Mouse (Mus musculus): Measurements from ENCODE around the gene Cars. TPM values are rescaled to one million over a fixed set of nuclear protein-coding genes. Genes with fewer than 3 reads are reported as not detected.
"Not testable (repeated sequence)": the region's sequence is repeated elsewhere in the genome, so short reads cannot be mapped to it uniquely, and the experiment has no call there.

Cars gene
- total RNA-seq, 2 experiments from 2014 or later = 59.5 to 68.2 TPM

DNA sequence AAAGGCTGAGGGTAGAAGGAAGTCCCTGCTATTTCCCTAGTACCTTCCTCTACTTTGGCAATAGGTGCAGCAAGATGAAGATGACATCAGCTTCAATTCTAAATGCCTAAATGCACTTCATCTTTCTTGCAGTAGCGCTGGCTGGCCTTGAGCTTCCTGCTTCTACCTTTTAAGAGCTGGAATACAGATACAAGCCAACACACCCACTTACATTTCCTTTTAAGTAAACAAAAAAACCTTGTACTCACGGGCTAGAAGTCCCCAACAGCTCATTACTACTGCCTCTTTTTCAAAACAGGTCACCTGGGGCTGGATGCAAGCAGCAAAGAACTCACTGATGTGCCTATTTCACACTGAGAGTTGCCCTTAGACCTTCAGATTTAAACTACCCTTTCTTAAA lies 53.3 kb downstream of the Cars start:
- DNase-seq (ENCODE audit: extremely low spot score in 1 of 2, low spot score in 2 of 2) = no peak
- Histone ChIP-seq H3K4me3 (no peak overlapping the region), H3K27ac (no peak overlapping the region)
- no peak for TF ChIP-seq CTCF (IDR thresholded peaks at IDR 0.05)
- intact Hi-C loops (cut with DNase I) = no loop called here

DNA sequence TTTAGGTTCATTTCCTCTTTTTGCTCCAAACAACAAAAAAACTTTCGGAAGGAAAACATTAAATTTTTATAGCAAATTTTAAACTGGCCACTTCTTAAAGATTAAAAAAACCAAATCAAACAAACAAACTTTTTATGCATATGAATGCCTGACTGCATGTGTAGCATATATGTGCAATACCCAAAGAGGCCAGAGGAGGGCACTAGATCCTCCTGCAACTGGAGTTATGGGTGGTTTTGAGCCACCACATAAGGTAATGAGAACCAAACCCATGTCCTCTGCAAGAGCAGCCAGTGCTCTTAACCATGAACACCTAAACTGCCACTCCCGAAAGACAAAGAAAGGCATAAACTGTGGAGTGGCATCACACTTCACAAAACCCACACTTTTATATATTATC lies 55.5 kb downstream of the Cars start:
- intact Hi-C loops (cut with DNase I) = no loop called here
- no peak overlapping the region for H3K27ac ChIP-seq
- no peak overlapping the region for H3K4me3 ChIP-seq
- DNase-seq (ENCODE audit: extremely low spot score in 1 of 2, low spot score in 2 of 2) = peak in 1 of 2 experiments; percentile 20
- TF ChIP-seq CTCF (IDR thresholded peaks at IDR 0.05) = peak; percentile 63

DNA sequence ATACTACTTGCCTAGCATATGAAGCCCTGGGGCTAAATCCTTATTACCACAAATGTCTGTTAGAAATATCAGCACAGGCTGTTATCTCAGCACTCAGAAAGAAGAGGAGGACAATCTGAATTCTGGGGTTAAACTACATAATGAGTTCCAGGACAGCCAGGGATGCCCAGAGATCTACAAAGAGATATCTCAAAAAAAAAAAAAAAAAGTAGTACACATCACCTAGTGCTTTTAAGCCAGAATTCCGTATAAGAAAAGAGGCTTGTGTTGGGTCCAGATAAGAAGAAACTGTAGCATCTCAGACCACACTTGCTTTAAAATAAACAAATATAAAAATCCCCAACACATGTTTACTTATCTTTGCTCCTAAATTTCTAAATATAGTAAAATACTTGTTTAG lies 61.2 kb downstream of the Cars start:
- H3K27ac ChIP-seq = no peak overlapping the region
- DNase-seq (ENCODE audit: extremely low spot score in 1 of 2, low spot score in 2 of 2) = no peak
- no peak for TF ChIP-seq CTCF (IDR thresholded peaks at IDR 0.05)
- intact Hi-C loops (cut with DNase I) = no loop called here
- H3K4me3 ChIP-seq = no peak overlapping the region

DNA sequence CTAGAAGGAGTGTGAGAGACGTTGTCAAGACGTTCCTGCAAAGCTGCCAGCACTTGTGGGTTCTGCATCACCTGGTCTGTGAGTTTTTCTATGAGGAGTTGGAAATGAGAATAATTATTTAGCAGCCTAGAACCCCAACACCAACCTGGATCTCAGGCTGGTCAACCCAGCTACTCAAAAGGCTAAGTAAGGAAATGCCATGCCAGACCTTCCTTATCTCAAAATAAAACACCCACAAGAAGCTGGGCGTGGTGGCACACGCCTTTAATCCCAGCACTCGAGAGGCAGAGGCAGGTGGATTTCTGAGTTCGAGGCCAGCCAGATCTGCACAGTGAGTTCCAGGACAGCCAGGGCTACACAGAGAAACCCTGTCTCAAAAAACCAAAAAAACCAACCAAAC lies 61.7 kb downstream of the Cars start:
- H3K27ac ChIP-seq; H3K4me3 ChIP-seq; DNase-seq (ENCODE audit: extremely low spot score in 1 of 2, low spot score in 2 of 2); intact Hi-C loops (cut with DNase I): not testable (repeated sequence)

DNA sequence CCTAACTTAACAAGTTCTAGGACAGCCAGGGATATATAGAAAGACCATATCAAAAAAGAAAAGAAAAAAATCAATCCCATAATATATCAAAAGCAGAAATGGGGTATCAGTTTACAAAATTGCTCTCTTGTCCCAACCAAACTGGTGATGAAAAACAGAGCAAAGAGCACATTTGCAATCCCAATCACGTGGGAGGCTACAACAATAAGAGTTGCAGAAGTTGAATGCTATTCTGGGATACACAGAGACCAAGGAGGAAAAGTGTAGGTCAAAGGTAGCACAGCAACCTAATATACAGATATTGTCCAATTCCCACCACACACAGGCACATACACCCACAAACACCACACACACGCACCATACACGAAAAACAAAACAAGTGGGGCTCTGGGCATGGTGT lies 63.6 kb downstream of the Cars start:
- Histone ChIP-seq H3K4me3 (no peak overlapping the region), H3K27ac (no peak overlapping the region)
- TF ChIP-seq CTCF (IDR thresholded peaks at IDR 0.05) = no peak
- DNase-seq (ENCODE audit: extremely low spot score in 1 of 2, low spot score in 2 of 2) = no peak
- intact Hi-C loops (cut with DNase I) = no loop called here

DNA sequence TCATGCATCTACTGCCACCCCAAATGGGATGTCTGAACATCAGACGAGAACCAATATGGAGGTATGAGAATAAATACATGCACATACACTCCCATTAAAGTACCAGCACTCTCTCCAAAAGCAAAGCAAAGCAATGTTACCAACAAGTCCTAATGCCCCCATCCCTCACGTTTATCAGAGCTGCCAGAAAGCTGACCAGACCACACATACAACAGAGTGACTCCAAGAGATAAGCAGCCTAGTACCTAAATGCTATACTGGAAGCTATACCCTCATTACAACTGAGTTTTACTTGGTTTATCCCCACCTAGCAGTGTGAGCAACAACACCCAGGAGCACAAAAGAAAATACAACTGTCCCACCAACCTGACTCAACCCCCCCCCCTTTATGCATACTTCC lies 66.6 kb downstream of the Cars start:
- H3K27ac ChIP-seq = no peak overlapping the region
- no peak overlapping the region for H3K4me3 ChIP-seq
- intact Hi-C loops (cut with DNase I) = no loop called here
- DNase-seq (ENCODE audit: extremely low spot score in 1 of 2, low spot score in 2 of 2) = no peak
- no peak for TF ChIP-seq CTCF (IDR thresholded peaks at IDR 0.05)

DNA sequence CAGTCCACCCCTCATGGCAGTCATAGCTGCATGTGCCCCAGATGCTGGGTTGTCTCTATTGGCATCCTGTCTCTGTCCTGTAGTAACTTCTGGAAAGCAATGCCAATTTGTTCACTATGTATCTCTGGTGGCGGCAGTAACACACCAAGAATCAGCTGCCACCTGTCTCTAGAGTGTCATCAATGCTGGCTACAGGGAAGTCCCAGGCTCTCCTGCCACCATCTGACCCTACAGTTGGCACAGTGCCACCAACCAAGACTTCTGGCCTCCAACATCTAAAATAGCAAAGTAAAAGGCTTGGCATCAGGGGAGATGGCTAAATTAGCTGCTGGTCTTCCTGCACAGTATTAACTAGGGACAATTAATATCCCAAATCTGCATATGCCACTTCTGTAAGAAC lies 67.5 kb downstream of the Cars start:
- no peak for TF ChIP-seq CTCF (IDR thresholded peaks at IDR 0.05)
- intact Hi-C loops (cut with DNase I) = no loop called here

DNA sequence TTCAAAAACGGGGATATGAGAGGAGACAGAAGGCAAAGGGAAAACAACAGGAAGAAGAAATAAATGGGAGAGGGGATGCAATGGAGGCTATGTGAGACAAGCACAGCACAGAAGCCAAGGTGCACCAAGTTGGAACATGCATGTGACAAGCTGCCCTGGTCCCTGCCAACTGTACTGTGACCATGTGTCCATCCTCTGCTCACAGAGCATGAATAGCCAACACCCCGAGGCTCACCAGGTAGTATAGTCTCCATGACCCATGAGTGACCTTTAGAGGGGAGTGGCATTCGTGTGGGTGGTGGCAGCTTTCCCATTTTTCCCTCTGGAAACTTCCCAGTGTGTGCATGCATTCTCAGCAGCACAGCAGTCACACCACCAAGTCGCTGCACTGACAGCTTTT lies 80.6 kb downstream of the Cars start:
- no peak for TF ChIP-seq CTCF (IDR thresholded peaks at IDR 0.05)
- Histone ChIP-seq H3K27ac (no peak overlapping the region), H3K4me3 (no peak overlapping the region)
- no peak for DNase-seq (ENCODE audit: extremely low spot score in 1 of 2, low spot score in 2 of 2)
- intact Hi-C loops (cut with DNase I) = no loop called here

More for the DNA sequence above, 67.5 kb downstream of the Cars start:
- Histone ChIP-seq H3K27ac (no peak overlapping the region), H3K4me3 (no peak overlapping the region)
- DNase-seq (ENCODE audit: extremely low spot score in 1 of 2, low spot score in 2 of 2) = no peak

DNA sequence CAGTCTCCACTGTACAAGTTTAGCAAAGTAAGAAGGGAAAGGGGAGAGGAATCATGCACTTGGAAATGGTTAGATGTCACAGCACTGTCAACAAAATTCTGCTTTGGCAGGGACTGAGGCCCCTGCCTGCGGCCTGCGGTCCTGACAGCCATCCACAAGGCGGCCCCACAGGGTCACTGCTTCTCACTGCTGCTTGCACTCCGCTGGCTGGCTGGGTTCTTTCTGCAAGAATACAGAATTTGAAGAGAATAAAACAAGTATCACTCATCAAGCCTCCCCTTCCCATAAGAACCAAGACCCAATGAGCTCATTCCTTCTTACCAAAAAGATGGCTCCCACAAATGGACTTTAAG lies 85.5 kb downstream of the Cars start:
- Histone ChIP-seq H3K27ac (0 out of 2 replicates have a peak overlapping the region, but pooled peaks have one; percentile 8), H3K4me3 (no peak overlapping the region)
- intact Hi-C loops (cut with DNase I) = no loop called here
- no peak; the same call in 1 of the 2 replicates for TF ChIP-seq CTCF (IDR thresholded peaks at IDR 0.05)
- no peak for DNase-seq (ENCODE audit: extremely low spot score in 1 of 2, low spot score in 2 of 2)

DNA sequence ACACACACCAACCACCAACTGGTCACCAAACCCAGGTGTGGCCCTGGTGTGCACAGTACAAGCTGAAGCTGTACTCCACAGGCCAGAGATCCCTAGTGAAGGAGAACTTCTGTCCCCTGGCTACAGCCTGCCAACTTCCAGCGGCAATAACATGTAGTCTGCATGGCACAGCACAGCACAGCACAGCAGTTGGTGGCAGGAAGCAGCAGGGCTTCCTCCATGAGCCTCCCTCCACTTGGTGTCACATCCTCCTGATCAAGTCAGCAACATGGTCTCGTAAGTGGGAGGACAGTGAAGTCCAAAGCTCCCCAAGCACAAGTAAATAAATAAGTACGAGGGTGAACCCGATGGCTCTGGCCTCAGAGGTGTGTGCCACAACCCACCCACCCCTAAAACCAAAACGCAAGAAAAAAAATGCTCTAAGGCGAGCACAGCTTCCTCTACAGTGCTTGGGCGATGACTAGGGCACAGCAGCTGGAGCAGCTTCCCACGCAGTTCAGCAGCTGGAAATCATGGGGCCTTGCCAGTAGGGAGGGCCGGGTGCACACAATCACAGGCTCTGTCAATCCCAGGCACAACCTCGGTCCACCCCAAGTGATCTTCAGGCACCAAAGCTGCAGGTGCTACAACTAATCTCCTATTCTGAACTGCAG lies 86.0 kb downstream of the Cars start:
- H3K27ac ChIP-seq = 0 out of 2 replicates have a peak overlapping the region, but pooled peaks have one; percentile 8
- intact Hi-C loops (cut with DNase I) = no loop called here

DNA sequence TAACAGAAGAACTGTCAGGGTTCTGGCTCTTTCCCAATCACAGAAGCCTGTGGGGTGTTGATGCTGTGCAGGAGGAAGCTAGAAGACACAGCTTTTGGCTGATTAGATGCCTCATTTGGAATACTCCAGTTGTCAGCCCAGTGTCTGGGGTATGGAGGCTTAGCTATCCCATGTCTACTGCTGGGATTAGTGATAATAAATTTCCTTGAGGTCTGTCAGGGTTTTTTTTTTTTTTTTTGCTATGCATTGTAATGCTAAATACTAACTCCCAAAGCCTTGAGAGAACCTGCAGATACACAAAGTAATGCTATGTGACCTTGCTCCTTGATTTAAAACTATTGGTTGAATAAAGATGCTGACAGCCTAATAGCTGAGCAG lies 88.6 kb downstream of the Cars start:
- Histone ChIP-seq H3K27ac (no peak overlapping the region), H3K4me3 (no peak overlapping the region)
- DNase-seq (ENCODE audit: extremely low spot score in 1 of 2, low spot score in 2 of 2) = no peak
- intact Hi-C loops (cut with DNase I) = no loop called here
- no peak for TF ChIP-seq CTCF (IDR thresholded peaks at IDR 0.05)

More for the DNA sequence above, 86.0 kb downstream of the Cars start:
- no peak for DNase-seq (ENCODE audit: extremely low spot score in 1 of 2, low spot score in 2 of 2)
- TF ChIP-seq CTCF (IDR thresholded peaks at IDR 0.05) = no peak
- no peak overlapping the region for H3K4me3 ChIP-seq

DNA sequence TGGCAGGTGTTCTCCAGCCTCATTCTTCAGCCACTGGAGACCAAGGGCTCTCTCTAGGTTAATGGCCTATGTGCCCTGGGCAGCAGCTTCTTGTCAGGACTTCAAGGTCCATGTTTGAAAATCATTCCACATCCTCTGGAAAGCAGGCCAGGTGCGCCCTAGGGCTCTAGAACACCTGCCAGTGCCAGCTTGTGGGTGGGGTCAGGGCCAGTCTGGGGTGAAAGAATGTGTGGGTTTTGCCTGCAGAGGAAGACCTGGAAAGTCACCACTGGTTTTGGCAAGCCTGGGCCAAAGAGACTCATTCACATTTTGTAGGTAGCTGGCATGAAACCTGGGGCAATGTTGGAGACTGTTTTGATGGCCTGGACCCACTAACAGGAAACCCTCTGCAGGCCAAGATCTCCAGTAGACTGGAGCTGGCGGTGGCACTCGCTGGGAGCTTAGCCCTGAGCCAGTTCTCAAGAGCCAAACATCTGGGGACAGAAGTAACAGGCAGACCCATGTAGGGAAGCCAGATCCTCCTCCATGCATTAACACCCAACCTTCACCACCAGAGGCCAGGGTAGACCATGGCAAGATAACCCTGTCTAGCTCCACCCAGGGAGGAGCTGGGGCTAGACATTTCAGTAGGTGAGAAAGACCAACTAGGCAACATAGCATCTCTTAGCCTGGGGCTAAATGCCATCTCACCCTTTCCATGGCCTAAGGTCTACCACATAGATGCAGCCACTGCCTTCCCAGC lies 89.1 kb downstream of the Cars start:
- H3K4me3 ChIP-seq = no peak overlapping the region
- DNase-seq (ENCODE audit: extremely low spot score in 1 of 2, low spot score in 2 of 2) = no peak
- intact Hi-C loops (cut with DNase I) = no loop called here
- no peak for TF ChIP-seq CTCF (IDR thresholded peaks at IDR 0.05)
- H3K27ac ChIP-seq = no peak overlapping the region

DNA sequence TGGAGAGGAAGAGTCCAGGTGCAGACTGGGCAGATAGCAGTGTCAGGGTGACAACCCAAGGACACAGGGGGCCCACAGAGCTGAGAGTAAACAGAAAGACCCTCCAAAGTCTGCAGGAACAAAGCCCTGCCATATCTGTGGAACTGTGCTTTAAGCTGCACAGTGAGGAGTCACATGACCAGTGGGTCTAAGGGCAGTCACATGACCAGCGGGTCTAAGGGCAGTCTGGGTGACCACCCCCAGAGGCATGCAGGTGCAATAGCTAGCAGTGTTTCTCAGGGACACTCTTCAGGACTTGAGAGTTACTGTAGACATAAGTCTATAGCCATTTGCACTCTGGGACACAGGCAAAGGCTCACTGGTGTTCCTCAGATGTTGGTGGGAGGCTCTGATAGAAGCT lies 90.3 kb downstream of the Cars start:
- no peak overlapping the region for H3K27ac ChIP-seq
- no peak for TF ChIP-seq CTCF (IDR thresholded peaks at IDR 0.05)
- no peak for DNase-seq (ENCODE audit: extremely low spot score in 1 of 2, low spot score in 2 of 2)
- intact Hi-C loops (cut with DNase I) = no loop called here
- H3K4me3 ChIP-seq = no peak overlapping the region

Small RNA genes within 50 kb of the gene (microRNA-seq; reads per million reads assigned to microRNA genes)
- gene Mir7064 = 0 reads per million in 2 experiments

Other genes starting within 250 kb of the Cars start
- gene Cdkn1c, start 139.0 kb downstream of the Cars start, total RNA-seq (2021) = 10 to 100 TPM; 10.3 to 10.7 TPM
- under 1 TPM; 0.58 to 0.81 TPM for gene Slc22a18, start 126.4 kb downstream of the Cars start, total RNA-seq (2021)
- not detected for gene Phlda2, start 96.9 kb downstream of the Cars start, total RNA-seq (2021)
- gene Nap1l4, start 51.0 kb downstream of the Cars start, total RNA-seq (2021) = 100 to 1,000 TPM; 112 to 117 TPM
- gene Tnfrsf26, start 28.6 kb upstream of the Cars start, total RNA-seq (2021) = not detected
- 1 to 10 TPM; 1.5 to 1.9 TPM for gene Tnfrsf22, start 49.6 kb upstream of the Cars start, total RNA-seq (2021)
- gene Tnfrsf23, start 85.8 kb upstream of the Cars start, total RNA-seq (2021) = 1 to 10 TPM; 1.2 to 2.3 TPM
- 10 to 100 TPM; 37.6 to 40.9 TPM for gene Osbpl5, start 156.9 kb upstream of the Cars start, total RNA-seq (2021)
- gene Mrgprg, start 166.9 kb upstream of the Cars start, total RNA-seq (2021) = not detected
- 1 to 10 TPM; 5.5 to 7.0 TPM for gene Mrgpre, start 184.4 kb upstream of the Cars start, total RNA-seq (2021)
- 1 to 10 TPM; 6.4 to 7.1 TPM for gene Nadsyn1, start 222.8 kb upstream of the Cars start, total RNA-seq (2021)
- gene Dhcr7, start 223.1 kb upstream of the Cars start, total RNA-seq (2021) = 10 to 100 TPM; 31.6 to 36.1 TPM

Measured in left cerebral cortex, adult 2 months (tissue).